26 mouse cellular contexts compared by ENCODE assay signal in genomic region chr14:10480681-10481080, GRCm38 (mm10).
"Had no signal": no experiment of that assay in that cellular context is flagged by ENCODE, and none has a peak within 500 bp of the region (broad histone marks: within the 10 kb centered on the region; RNA-seq: fewer than 3 reads in every experiment).

No protein-coding gene starts in this region.

- H3K9me3 ChIP-seq: embryonic facial prominence, embryonic 10.5 days; embryonic facial prominence, embryonic 12.5 days; embryonic facial prominence, embryonic 13.5 days; embryonic facial prominence, embryonic 15.5 days; forebrain, embryonic 10.5 days; forebrain, embryonic 12.5 days; forebrain, embryonic 13.5 days; forebrain, embryonic 15.5 days had no signal

- H3K36me3 ChIP-seq: embryonic facial prominence, embryonic 10.5 days; embryonic facial prominence, embryonic 12.5 days; embryonic facial prominence, embryonic 13.5 days; embryonic facial prominence, embryonic 15.5 days; forebrain, embryonic 10.5 days; forebrain, embryonic 12.5 days; forebrain, embryonic 15.5 days had no signal

- H3K27me3 ChIP-seq: embryonic facial prominence, embryonic 12.5 days; embryonic facial prominence, embryonic 13.5 days; embryonic facial prominence, embryonic 15.5 days; forebrain, embryonic 12.5 days; forebrain, embryonic 13.5 days; forebrain, embryonic 15.5 days had no signal

- H3K27ac ChIP-seq: embryonic facial prominence, embryonic 10.5 days; embryonic facial prominence, embryonic 12.5 days; embryonic facial prominence, embryonic 13.5 days; embryonic facial prominence, embryonic 15.5 days; forebrain, embryonic 10.5 days; forebrain, embryonic 12.5 days; forebrain, embryonic 13.5 days; forebrain, embryonic 15.5 days; gastrocnemius, adult 2 months had no signal

- H3K4me3 ChIP-seq: embryonic facial prominence, embryonic 10.5 days; embryonic facial prominence, embryonic 12.5 days; embryonic facial prominence, embryonic 13.5 days; embryonic facial prominence, embryonic 15.5 days; erythroblast, embryonic 14.5 days; forebrain, embryonic 10.5 days; forebrain, embryonic 12.5 days; forebrain, embryonic 13.5 days; forebrain, embryonic 15.5 days; gastrocnemius, adult 2 months had no signal

- H3K9ac ChIP-seq: embryonic facial prominence, embryonic 12.5 days; embryonic facial prominence, embryonic 13.5 days; embryonic facial prominence, embryonic 15.5 days; forebrain, embryonic 12.5 days; forebrain, embryonic 13.5 days; forebrain, embryonic 15.5 days; forebrain, postnatal 0 days had no signal

- H3K4me2 ChIP-seq: embryonic facial prominence, embryonic 12.5 days; embryonic facial prominence, embryonic 13.5 days; embryonic facial prominence, embryonic 15.5 days; forebrain, embryonic 12.5 days; forebrain, embryonic 13.5 days; forebrain, embryonic 15.5 days had no signal

- H3K4me1 ChIP-seq: embryonic facial prominence, embryonic 10.5 days; embryonic facial prominence, embryonic 12.5 days; embryonic facial prominence, embryonic 13.5 days; embryonic facial prominence, embryonic 15.5 days; forebrain, embryonic 10.5 days; forebrain, embryonic 12.5 days; forebrain, embryonic 13.5 days; forebrain, embryonic 15.5 days had no signal

- DNase-seq: cerebellum, adult 2 months; cerebellum, adult 8-10 months; cerebellum, adult 9-10 months; cerebellum, adult 9-11 months; cerebellum, postnatal 10 days; cerebellum, postnatal 14 days; cerebellum, postnatal 25 days; cerebellum, postnatal 36 days; embryo, embryonic 11 days; forebrain, postnatal 0 days; gastrocnemius, postnatal 10 days; gastrocnemius, postnatal 14 days; gastrocnemius, postnatal 25 days; gastrocnemius, postnatal 36 days had no signal

- ATAC-seq: forebrain, embryonic 13.5 days; forebrain, embryonic 14.5 days; forebrain, embryonic 15.5 days; forebrain, embryonic 16.5 days; forebrain, postnatal 0 days had no signal
